Mouse (Mus musculus) c-Kit-positive CD71-positive TER-119-negative erythroid progenitor cells, embryonic 14.5 days (primary cell): ENCODE results near the gene Pik3c2g.

Source experiments
- DNase-seq: peaks from one replicate; pipeline ENCODE4 v3.0.0-alpha.2; 2013; ENCODE audit warnings: low read depth

The Pik3c2g gene

DNA sequence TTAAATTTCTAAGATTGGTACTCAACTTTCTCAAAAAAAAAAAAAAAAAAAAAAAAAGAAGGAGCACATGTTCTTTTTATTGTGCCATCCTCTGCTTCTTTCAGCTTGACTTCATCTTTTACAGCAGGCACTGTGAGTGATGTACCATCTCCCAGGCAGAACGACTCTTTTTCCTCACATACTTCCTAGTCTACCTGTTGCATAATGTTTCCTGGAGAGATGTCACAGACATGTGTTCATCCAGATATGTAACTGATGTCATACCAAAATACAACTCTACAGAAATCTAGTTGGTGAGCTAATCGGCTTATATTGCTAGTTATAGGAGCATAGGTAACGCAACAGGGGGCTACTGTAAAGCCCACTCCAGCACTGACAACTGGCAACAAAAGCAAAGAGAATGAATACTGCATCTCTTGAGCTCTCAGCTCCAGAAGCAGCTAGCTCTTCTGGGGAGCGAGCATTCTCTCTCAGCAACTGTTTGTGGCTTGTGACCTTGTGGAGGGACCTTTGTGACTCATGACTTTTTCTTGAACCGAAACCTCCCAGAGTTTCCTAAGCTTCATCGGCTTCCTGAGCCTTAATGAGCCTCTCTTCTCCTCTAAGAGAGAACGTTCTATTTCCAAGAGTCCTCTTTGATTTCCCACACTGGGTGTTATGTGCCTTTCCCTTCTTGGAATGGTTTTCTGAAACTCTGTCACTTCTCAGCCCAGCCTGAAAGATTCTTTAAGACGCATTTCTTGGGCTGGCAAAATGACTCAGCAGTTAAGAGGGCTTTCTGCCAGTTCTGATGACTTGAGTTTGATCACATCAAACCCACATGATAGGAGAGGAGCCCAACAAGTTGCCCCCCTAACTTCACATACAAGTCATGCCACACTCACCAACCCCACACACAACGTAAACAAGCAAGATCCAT, 148.9 kb downstream of the Pik3c2g start:
- no peak for DNase-seq

- no peak for DNase-seq
These were observed 151.3 kb downstream of the Pik3c2g start for GRCm38 (mm10) chr6:139738350-139738749.

DNA sequence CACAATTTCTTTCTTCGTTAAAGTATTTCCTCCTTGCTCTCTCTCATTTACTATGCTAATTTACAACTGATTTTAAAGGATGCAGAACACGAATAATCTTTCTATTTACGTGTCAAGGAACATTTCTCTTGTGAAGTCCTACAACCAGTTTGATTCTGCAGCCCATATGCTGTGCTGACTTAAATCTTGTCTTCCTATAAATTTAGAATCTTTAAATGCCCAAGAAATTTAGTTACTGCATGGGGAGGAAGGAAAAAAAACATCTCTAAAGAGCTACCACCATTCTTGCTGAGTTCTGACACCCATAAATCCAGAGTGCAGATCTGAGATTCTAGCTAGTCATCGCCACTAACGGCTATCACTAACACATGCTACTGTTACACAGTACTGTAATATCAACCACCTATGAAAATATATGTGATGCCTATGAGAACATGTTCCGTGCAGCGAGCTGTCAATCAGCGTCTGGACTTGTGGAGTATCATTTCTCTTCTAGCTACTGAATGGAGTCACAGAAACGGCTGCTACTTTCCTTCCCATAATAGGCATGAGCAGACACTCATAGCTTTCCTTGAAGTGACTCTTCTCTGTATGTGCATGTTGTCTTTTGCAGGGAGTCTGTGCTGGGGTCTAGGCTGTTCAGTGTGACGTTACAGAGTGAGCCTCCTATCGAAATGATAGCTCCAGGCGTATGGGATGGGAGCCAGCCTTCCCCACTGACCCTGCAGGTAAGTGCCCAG, 155.8 kb downstream of the Pik3c2g start:
- DNase-seq: no peak

DNA sequence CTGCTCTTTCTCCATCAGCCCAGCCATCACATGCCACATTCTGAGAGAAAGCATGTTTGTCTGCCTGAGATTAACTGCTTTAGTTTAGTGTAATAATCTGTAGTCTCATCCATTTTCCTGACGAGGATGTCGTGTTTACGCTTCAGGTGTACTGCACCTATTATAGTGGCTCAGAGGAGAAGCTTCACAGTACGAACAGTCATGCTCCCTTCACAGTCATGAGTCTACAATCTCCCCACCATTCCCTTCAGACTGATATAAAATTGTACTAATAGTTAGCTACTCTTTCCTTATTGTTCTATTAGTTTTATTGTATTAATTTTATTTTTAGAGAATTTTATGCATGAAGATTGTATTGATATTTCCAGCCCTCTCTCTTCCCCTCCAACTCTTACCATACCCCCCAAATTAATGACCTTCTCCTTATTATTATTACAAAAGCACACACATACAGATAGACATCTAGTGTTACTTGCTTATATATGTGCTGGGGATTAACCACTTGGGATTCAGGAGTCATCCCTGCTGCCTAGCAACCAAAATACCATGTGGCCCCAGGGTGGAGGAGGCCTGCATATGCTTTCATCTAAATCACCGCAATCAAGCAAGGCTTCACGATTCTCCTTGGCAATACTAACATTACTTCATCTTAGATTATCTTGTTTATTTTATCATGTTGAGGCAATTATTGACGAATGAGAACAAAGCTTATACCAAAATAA, 159.9 kb downstream of the Pik3c2g start:
- DNase-seq: no peak

DNA sequence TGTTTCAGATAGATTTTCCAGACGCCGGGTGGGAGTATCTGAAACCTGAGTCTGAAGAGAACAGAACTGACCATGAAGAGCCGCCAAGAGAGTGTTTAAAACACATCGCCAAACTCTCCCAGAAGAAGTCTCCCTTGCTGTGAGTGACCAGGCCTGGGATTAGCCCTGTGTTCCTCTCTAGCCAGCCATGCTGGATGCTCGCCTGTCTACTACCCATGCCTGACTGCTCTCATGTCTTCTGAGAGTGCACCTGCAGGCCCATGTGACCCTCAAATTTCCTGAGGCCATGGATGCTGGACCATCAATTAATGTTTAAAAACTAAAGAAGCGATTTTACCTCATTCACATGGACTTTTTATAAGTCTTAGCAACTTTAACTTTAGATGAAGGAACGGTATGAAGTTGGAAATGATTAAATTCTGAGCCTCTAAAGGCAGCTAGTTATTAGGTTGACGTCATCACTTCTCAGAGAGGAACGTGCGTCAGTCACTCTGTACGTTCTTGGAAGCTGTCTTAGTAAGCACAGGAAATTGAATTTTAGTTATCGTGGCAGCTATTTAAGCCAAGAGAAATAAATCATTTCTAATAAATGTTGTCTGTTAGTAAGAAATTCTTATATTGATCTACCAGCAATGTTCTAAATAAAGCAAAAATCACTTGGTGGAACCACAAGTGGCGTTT, 161.2 kb downstream of the Pik3c2g start:
- no peak for DNase-seq

GRCm38 (mm10) chr6:139750599-139750998, 163.6 kb downstream of the Pik3c2g start:
- DNase-seq: no peak

GRCm38 (mm10) chr6:139751022-139751421, 164.0 kb downstream of the Pik3c2g start:
- no peak for DNase-seq

DNA sequence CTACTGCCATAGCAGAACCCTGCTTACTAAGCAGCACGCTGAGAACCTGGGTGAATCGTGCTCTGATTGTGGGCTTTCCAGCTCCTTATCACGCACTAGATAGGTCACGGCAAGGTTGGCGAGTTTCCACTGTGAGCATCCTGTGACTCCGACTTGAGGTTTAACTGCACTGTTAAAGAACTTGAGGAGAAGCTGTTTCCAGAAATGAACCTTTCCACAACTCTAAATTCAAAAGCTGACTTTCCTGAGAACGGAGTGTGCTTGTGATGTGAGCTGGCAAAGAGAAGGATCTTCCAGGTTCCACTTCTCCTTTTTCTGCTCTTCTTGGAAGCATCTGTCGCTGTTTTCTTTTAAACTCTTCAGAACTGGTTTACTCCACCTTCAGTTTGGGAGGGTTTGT, 170.9 kb downstream of the Pik3c2g start:
- no peak for DNase-seq

DNA sequence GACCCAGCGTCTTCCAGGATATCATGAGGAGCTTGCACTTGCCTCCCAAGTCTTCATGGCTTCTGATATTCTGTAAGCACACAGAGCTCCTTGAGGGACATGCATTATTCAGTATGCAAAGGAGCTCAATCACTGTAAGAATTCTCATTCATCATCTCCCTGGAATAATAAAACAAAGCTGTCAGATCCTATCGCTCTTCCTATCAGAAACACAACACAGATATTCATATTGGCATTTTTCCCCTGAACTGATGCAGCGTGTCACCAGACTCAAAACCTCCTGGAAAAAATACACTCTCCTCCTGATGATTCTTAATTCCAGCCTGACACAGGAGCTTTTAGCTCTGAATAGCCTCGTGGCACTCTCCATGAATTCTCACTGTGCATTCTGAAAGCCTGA, 174.0 kb downstream of the Pik3c2g start:
- DNase-seq: no peak

- no peak for DNase-seq
These were observed 177.4 kb downstream of the Pik3c2g start for GRCm38 (mm10) chr6:139764398-139764797.

DNA sequence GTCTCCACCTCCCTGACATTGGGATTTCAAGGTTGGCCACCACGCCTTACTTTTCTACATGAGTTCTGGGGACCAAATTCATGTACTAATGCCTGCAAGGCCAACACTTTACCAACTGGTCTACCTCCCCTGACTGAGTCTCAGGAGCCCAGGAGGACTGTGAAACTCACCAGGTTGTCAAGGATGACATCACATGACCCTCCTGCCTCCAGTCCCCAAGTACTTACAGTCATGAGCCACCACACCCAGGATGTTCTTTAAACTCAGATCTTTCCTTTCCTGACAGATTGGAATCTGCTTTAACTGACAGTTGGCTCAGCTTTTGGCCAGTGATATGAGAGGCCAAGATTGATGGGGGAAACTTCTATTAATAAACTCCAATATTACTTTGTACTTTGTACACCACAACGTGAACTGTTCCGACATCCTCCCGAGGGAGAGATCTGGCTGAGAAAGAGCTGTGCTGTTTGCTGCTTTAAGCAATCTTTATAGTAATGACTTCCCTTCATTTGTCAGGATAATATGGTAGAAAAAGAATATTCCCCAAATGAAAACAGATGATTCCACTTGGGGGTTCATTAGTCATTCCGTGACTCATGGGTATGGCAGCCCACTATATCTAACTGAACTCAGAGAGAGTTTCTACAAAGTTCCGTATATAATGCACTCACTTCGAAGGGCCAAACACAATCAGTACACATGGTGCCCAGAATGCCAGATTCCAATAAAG, 182.9 kb downstream of the Pik3c2g start:
- no peak for DNase-seq

DNA sequence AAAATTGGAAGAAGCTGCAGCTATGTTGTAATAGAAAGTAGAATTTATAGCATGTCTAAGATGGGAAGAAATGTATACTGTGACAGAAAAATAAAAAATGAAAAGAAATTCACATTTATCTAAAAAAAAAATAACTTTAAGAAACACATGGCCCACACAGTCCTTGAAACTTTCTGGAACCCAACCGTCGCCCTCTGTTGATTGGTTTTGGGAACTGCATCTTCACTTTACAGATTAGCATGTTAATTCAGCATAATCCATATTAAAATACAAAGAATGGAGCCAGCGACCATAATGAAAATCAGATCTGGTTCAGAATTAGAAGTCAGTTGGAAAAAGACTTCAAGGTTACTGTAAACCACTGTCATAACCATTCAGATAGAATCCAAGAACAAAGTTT, 183.5 kb downstream of the Pik3c2g start:
- DNase-seq: no peak

GRCm38 (mm10) chr6:139777576-139778282, 190.7 kb downstream of the Pik3c2g start:
- no peak for DNase-seq

GRCm38 (mm10) chr6:139780028-139780427, 193.0 kb downstream of the Pik3c2g start:
- no peak for DNase-seq

DNA sequence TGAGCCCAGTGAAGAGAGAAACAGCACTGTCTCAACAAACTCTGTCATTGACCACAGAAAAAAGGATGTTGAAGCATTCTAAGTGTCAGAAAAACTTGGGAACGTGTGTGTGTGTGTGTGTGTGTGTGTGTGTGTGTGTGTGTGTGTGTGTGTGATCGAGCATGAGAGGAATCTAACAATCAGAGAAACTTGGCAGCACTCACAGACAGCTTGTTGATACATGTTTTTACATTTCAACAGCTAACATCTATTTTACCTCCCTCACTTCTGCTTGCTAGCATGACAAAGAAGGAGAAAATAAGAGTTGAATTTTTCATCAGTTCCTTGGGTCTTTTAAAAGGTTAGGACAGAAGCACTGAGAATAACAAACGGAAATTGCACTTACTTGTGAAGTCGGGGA, 202.5 kb downstream of the Pik3c2g start:
- no peak for DNase-seq

DNA sequence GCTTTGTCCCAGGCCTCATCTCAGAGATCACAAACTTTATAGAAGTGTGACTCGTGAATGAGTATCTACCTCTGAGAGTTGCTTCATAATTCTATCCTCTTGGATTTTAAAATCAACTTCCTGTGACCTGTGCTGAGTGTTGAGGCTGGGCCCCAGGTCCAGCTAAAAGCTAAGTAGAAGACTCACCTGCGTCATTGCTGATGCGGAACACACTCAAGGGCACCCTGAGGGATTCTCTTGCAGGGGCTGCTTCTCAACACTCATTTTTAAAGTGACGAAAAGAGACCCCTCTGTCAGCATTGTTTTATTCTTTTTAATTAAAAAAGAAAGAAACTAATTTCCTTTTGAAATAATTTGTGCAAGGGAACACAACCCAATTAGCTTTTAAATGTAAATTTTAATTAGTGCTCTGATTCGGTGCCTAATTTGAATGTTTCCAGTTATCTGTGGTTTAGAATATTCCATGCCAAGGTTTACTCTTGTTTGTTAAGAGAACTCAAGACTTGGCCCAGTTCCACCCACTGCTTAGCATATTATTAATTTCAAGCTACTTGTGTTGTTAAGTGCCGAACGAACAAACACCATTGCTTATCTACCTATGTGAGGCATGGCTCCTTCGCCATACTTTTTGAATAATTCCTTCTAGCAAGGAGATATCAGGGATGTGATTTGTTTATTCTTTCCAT, 212.7 kb downstream of the Pik3c2g start:
- DNase-seq: no peak

DNA sequence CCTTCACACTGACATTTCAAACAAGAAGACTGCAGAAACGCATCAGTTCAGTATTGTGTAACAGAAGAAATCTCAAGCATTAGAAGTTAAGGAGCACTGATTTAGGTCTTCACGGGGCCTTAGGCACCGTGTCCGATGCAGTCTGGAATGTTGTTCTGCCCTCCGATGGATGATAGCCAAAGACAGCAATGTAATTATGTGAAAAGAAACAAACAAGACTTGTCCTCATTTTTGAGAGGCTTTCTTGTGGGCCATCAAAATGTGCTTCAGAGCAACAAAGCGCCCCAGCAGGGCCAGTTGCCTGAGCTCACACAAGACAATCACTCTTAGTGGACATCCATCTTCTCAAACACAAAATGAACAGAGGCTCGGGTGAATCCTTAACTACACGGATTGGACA, 234.9 kb downstream of the Pik3c2g start:
- no peak for DNase-seq

DNA sequence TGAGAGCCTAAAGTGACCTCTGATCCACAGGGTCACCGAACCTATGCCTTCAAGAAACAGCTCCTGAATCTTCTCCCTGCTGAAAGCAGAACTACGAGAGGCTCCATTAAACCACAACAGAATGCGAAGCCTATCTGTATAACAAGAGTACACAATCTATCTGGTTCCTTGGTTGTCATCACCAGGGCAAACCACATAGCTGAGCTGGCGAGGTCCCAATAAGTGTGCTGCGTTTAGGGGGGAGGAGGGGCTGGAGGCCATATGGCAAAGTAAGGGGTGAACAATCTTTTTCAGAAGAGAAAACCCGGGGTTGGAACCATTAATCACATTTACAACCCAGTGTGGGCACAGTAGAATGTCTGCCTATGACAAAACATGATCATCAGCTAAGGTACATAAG, 251.2 kb downstream of the Pik3c2g start:
- no peak for DNase-seq

- DNase-seq: no peak
These were observed 251.7 kb downstream of the Pik3c2g start for GRCm38 (mm10) chr6:139838713-139839112.

GRCm38 (mm10) chr6:139839907-139840306, 252.9 kb downstream of the Pik3c2g start:
- no peak for DNase-seq
